Comparison of ENCODE assay signal across 9 mouse cellular contexts in the genomic region with DNA sequence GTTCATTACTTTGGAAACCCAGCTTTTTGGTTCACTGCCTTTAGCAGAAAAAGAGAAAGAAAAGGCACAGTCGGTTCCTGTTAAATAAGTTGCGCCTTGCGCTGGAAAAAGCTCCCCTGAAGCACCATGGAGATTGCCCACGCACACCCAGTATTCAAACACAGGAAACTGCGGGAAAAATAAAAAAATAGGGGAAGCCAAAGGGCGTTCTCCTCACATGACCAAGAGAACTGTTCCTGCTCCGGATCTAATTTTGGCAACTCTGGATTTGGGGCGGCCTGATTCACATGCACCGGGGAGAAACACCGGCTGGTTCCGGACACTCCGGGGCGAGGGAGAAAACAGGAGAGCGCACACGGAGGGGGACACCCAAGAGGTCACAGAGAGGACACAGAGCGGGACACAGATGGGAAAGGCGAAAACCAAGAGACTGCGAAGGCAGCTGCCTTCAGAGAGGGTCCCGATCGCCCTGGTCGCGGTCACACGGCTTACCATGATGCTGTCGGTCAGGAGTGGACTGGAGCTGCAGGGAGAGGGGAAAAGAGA. TPM values are rescaled to one million over a fixed set of nuclear protein-coding genes. Genes with fewer than 3 reads are reported as not detected.
A peak's percentile ranks its signal among the peaks of the same experiment; 100 is the strongest.
DNase-seq lines count a peak whose midpoint lies in the region; ATAC-seq and TF ChIP-seq lines count a peak whose summit lies in the region.
"Had no signal": no experiment of that assay in that cellular context is flagged by ENCODE, and none has a peak within 500 bp of the region (broad histone marks: within the 10 kb centered on the region; RNA-seq: fewer than 3 reads in every experiment).

No protein-coding gene starts in this region.

- H3K4me1 ChIP-seq in spleen, adult 2 months (ENCODE audit: control insufficient read depth, insufficient read depth, insufficient read length) = no peaks in the 10 kb centered on the region; the same call in 1 of the 2 replicates
- H3K4me1 ChIP-seq in intestine, postnatal 0 days (replicated peaks; ENCODE audit: control insufficient read depth, insufficient read depth, low read length) = peaks cover 9% of the 10 kb centered on the region
- H3K4me1 ChIP-seq in limb, embryonic 14.5 days (ENCODE audit: control insufficient read depth, insufficient read depth, low read length) = peaks cover 13% of the 10 kb centered on the region; the same call in 1 of the 2 replicates
- peaks cover 12% of the 10 kb centered on the region for H3K4me1 ChIP-seq in midbrain, embryonic 15.5 days

- DNase-seq in spleen, adult 2 months (ENCODE audit: low read depth in 1 of 2, low spot score in 2 of 2) = peak in 1 of 2 experiments; percentile 2
- DNase-seq in spleen, postnatal 4 days (ENCODE audit: low spot score in 2 of 2) = no peak
- DNase-seq in embryo, embryonic 11 days = peak; percentile 29
- DNase-seq in heart, adult 18-20 months = peak; percentile 85 to 88
- no peak for DNase-seq in limb, embryonic 14.5 days (ENCODE audit: low spot score)
- DNase-seq in c-Kit-positive CD71-positive TER-119-positive erythroid progenitor cells, embryonic 14.5 days (ENCODE audit: low spot score) = no peak

- peak overlapping the region; percentile 72 for H3K9ac ChIP-seq in intestine, postnatal 0 days (ENCODE audit: low read depth, low read length)
- H3K9ac ChIP-seq in limb, embryonic 14.5 days (ENCODE audit: low read depth, low read length, severe bottlenecking) = peak overlapping the region; percentile 75
- peak overlapping the region; percentile 55 for H3K9ac ChIP-seq in midbrain, embryonic 15.5 days

- no peaks in the 10 kb centered on the region for H3K27me3 ChIP-seq in spleen, adult 2 months (ENCODE audit: control insufficient read depth, insufficient read depth, low read length)
- no peaks in the 10 kb centered on the region for H3K27me3 ChIP-seq in intestine, postnatal 0 days (replicated peaks; ENCODE audit: control insufficient read depth, insufficient read depth, low read length)
- no peaks in the 10 kb centered on the region for H3K27me3 ChIP-seq in limb, embryonic 14.5 days (ENCODE audit: control insufficient read depth, insufficient read depth, low read length)
- H3K27me3 ChIP-seq in midbrain, embryonic 15.5 days (replicated peaks) = peaks cover 4% of the 10 kb centered on the region; the same call in 1 of the 2 replicates

- H3K4me2 ChIP-seq in intestine, postnatal 0 days (replicated peaks; ENCODE audit: low read depth) = peak overlapping the region; percentile 98
- peak overlapping the region; percentile 89 for H3K4me2 ChIP-seq in limb, embryonic 14.5 days (replicated peaks; ENCODE audit: low read depth, low read length, severe bottlenecking)
- H3K4me2 ChIP-seq in midbrain, embryonic 15.5 days = peak overlapping the region; percentile 97

- peak overlapping the region; percentile 72 for H3K4me3 ChIP-seq in spleen, adult 2 months (ENCODE audit: extremely low read depth, insufficient read depth, insufficient read length)
- peak overlapping the region; percentile 76 for H3K4me3 ChIP-seq in intestine, postnatal 0 days (ENCODE audit: low read depth, low read length)
- H3K4me3 ChIP-seq in limb, embryonic 14.5 days (replicated peaks; ENCODE audit: low read length) = peak overlapping the region; percentile 77
- H3K4me3 ChIP-seq in midbrain, embryonic 15.5 days = peak overlapping the region; percentile 73

- peak overlapping the region; percentile 72 for H3K27ac ChIP-seq in spleen, adult 2 months (ENCODE audit: insufficient read depth, low read length)
- H3K27ac ChIP-seq in intestine, postnatal 0 days (ENCODE audit: low read depth, low read length) = peak overlapping the region; percentile 90
- peak overlapping the region; percentile 92 for H3K27ac ChIP-seq in limb, embryonic 14.5 days (replicated peaks; ENCODE audit: low read depth, low read length)
- H3K27ac ChIP-seq in midbrain, embryonic 15.5 days = no peak overlapping the region

- TF ChIP-seq CTCF in spleen, adult 2 months (IDR thresholded peaks at IDR 0.05; ENCODE audit: extremely low read depth, insufficient read depth, insufficient read length, insufficient replicate concordance) = no peak
- no peak for TF ChIP-seq CTCF in intestine, postnatal 0 days (IDR thresholded peaks at IDR 0.05; ENCODE audit: low read depth)

- H3K9me3 ChIP-seq in intestine, postnatal 0 days (ENCODE audit: control insufficient read depth) = no peaks in the 10 kb centered on the region
- H3K9me3 ChIP-seq in limb, embryonic 14.5 days (ENCODE audit: control insufficient read depth, low read length) = no peaks in the 10 kb centered on the region
- H3K9me3 ChIP-seq in midbrain, embryonic 15.5 days = no peaks in the 10 kb centered on the region

- no peaks in the 10 kb centered on the region for H3K36me3 ChIP-seq in spleen, adult 2 months (ENCODE audit: control insufficient read depth, insufficient read depth, low read length)
- no peaks in the 10 kb centered on the region for H3K36me3 ChIP-seq in intestine, postnatal 0 days (ENCODE audit: control insufficient read depth, insufficient read depth)
- H3K36me3 ChIP-seq in limb, embryonic 14.5 days (ENCODE audit: control insufficient read depth, insufficient read depth, low read length) = no peaks in the 10 kb centered on the region
- H3K36me3 ChIP-seq in midbrain, embryonic 15.5 days (replicated peaks) = no peaks in the 10 kb centered on the region

- WGBS in spleen, adult 2 months = under 1% methylated on average over 24 of the region's 24 CpGs
- 1% methylated on average over 24 of the region's 24 CpGs for WGBS in intestine, postnatal 0 days
- WGBS in limb, embryonic 14.5 days = 2% methylated on average over 24 of the region's 24 CpGs
- WGBS in midbrain, embryonic 15.5 days = 2% methylated on average over 24 of the region's 24 CpGs

- peak; percentile 24 for ATAC-seq in intestine, postnatal 0 days
- no peak; the same call in 1 of the 2 replicates for ATAC-seq in limb, embryonic 14.5 days (ENCODE audit: low FRiP score, low read depth)
- no peak for ATAC-seq in midbrain, embryonic 15.5 days (replicated peaks)

- TF ChIP-seq POLR2A in spleen, adult 2 months (IDR thresholded peaks at IDR 0.05; ENCODE audit: low read depth, low read length) = no peak
- no peak for TF ChIP-seq POLR2A in limb, embryonic 14.5 days (IDR thresholded peaks at IDR 0.05; ENCODE audit: borderline replicate concordance, extremely low read depth, insufficient read depth, insufficient read length)

RNA-seq across cellular contexts. Expression of a gene that starts 0.7 kb away (rescaled TPM):
- 187 and 239 TPM in 2 replicates for polyA plus RNA-seq in spleen, adult 2 months (2012; rRNA removed)
- 100 to 1,000 TPM; 128 to 134 TPM for total RNA-seq in heart, adult 18-20 months (2021)
- 177 and 184 TPM in 2 replicates for polyA plus RNA-seq in intestine, postnatal 0 days (2015; fragmentation: Nextera tagmentation; extraction: Ambion mirVana)
- 348 and 392 TPM in 2 replicates for polyA plus RNA-seq in limb, embryonic 14.5 days (2012; rRNA removed)
- 423 and 449 TPM in 2 replicates for polyA plus RNA-seq in limb, embryonic 14.5 days (2014; fragmentation: Nextera tagmentation; extraction: Ambion mirVana)
- 68.7 and 84.1 TPM in 2 replicates for polyA plus RNA-seq in midbrain, embryonic 15.5 days (2015; fragmentation: Nextera tagmentation; extraction: Ambion mirVana)

RNA-seq across cellular contexts. Expression of a gene that starts 0.7 kb away (rescaled TPM):
- polyA plus RNA-seq in spleen, adult 2 months (2012; rRNA removed) = 0.15 and 0.69 TPM in 2 replicates
- not detected for total RNA-seq in heart, adult 18-20 months (2021)
- 2.8 and 3.3 TPM in 2 replicates for polyA plus RNA-seq in intestine, postnatal 0 days (2015; fragmentation: Nextera tagmentation; extraction: Ambion mirVana)
- polyA plus RNA-seq in limb, embryonic 14.5 days (2012; rRNA removed) = 2.0 and 2.3 TPM in 2 replicates
- 2.0 and 2.3 TPM in 2 replicates for polyA plus RNA-seq in limb, embryonic 14.5 days (2014; fragmentation: Nextera tagmentation; extraction: Ambion mirVana)
- polyA plus RNA-seq in midbrain, embryonic 15.5 days (2015; fragmentation: Nextera tagmentation; extraction: Ambion mirVana) = 0.19 and 0.32 TPM in 2 replicates

RNA-seq across cellular contexts. Expression of a gene that starts 46.6 kb away (rescaled TPM):
- 0.04 TPM in 2 replicates for polyA plus RNA-seq in spleen, adult 2 months (2012; rRNA removed)
- not detected for total RNA-seq in heart, adult 18-20 months (2021)
- polyA plus RNA-seq in intestine, postnatal 0 days (2015; fragmentation: Nextera tagmentation; extraction: Ambion mirVana) = 1.1 and 1.2 TPM in 2 replicates
- 0.05 and 0.10 TPM in 2 replicates for polyA plus RNA-seq in limb, embryonic 14.5 days (2012; rRNA removed)
- 0.11 TPM in 1 of 2 replicates, not detected in the other for polyA plus RNA-seq in limb, embryonic 14.5 days (2014; fragmentation: Nextera tagmentation; extraction: Ambion mirVana)
- polyA plus RNA-seq in midbrain, embryonic 15.5 days (2015; fragmentation: Nextera tagmentation; extraction: Ambion mirVana) = 0.34 and 0.39 TPM in 2 replicates
- total RNA-seq: neutrophil, adult 5-6 weeks had no signal

Comparison
In these comparisons a context has a peak if more than half of its experiments do, and no peak if none do; other contexts are left out.
1. DNase-seq: peak in embryo, embryonic 11 days (single experiment) and heart, adult 18-20 months (2 of 2); none in spleen, postnatal 4 days (0 of 2), limb, embryonic 14.5 days (single experiment) and c-Kit-positive CD71-positive TER-119-positive erythroid progenitor cells, embryonic 14.5 days (single experiment).
2. Peak in every context shown above with its lines, with median percentiles within 50 percentile points of each other: H3K4me3 ChIP-seq, H3K4me2 ChIP-seq and H3K9ac ChIP-seq.